Mouse (Mus musculus) spleen, adult 2 months (tissue): ENCODE data around the gene Clybl.

Source experiments
- CTCF ChIP-seq: fragments of 200-500 bp; IDR thresholded peaks from 2 replicates; pipeline ENCODE4 v1.5.1; 2011; ENCODE audit warnings: mild to moderate bottlenecking, inconsistent platforms; ENCODE audit not compliant: insufficient read depth, insufficient read length, insufficient replicate concordance; ENCODE audit errors: extremely low read depth
- POLR2A ChIP-seq: fragments of 200-500 bp; IDR thresholded peaks from 2 replicates; pipeline ENCODE4 v1.6.1; 2011; ENCODE audit warnings: low read depth, low read length, inconsistent platforms

- TF ChIP-seq CTCF (no peak), POLR2A (no peak)
Observed at GRCm38 (mm10) chr14:122136368-122136928, 45.1 kb upstream of the Clybl start.
